Mouse (Mus musculus): ENCODE results near the gene Ppm1j.

Ppm1j gene

DNA sequence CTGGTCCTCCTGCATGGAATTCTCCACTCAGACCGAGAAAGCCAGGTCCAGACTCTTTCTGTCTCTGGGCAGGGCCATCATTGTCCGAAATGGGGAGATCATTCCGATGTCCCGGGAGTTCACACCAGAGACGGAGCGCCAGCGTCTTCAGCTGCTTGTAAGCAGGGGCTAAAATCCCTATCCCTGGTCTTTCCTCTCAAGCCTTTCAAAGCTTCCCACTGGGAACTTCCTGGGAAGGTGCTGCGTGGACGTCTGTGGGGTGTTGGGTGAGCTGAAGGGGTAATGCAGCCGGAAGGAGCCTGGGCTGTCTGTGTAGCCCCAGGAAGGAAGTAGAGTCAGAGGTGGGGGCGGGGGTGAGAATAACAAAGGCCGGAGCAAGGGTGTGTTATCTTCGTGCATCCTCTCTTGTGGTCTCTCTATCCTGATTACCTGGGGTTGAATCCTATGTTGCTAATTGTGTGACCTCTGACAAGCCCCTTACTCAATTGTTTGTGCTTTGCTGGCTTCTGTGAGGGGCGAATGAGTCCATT is 3.2 kb downstream of the Ppm1j start:
- no peak for DNase-seq (ENCODE audit: extremely low read depth, low read depth)

GRCm38 (mm10) chr3:104785284-104785683 is 4.4 kb downstream of the Ppm1j start:
- DNase-seq (ENCODE audit: extremely low read depth, low read depth): no peak

- no peak for DNase-seq (ENCODE audit: extremely low read depth, low read depth)
Observed at GRCm38 (mm10) chr3:104788075-104788474, 7.2 kb downstream of the Ppm1j start, which contains the start of gene Rhoc. Gene Rhoc (plus strand): TSS chr3:104788375.

DNA sequence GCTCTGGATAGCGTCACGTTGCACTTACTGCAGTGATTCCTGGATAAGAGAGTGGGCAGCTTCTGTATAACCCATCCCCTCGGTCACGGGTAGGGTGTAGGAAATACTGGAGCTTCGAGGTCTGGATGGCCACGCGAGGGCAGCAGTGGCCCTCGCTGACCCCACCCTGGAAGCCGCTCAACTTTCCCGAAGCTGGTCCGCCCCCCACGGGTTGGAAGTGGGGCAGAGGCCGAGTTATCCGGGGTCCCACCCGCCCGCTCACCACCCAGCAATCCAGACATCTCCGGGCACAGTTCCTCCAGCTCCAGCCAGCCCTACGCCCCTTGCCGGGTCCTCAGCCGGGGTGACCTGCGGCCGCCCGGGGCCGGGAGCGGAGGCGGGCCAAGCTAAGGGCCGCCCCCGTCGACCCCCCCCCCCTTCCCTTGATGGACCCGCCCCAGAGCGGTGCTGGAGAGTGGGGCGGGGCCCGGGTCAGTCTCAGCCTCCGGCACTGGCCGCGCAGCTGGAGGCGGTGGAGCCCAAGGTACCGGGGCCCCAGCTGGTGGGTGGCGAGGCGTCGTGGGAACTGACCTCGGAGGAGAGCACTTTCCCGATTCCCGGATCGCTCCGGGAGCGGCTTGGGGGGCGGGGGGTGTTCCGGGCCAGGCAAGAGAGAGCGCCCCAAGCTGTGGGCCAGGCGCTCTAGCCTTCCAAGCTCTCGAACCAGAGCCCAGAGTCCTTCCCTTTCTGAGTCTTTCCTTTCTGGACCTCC is 7.9 kb downstream of the Ppm1j start:
- DNase-seq (ENCODE audit: extremely low read depth, low read depth): no peak

- no peak for DNase-seq (ENCODE audit: extremely low read depth, low read depth)
Observed at GRCm38 (mm10) chr3:104789312-104789605, 8.4 kb downstream of the Ppm1j start.

- DNase-seq (ENCODE audit: extremely low read depth, low read depth): no peak
Observed at GRCm38 (mm10) chr3:104789822-104790221, 9.0 kb downstream of the Ppm1j start.

DNA sequence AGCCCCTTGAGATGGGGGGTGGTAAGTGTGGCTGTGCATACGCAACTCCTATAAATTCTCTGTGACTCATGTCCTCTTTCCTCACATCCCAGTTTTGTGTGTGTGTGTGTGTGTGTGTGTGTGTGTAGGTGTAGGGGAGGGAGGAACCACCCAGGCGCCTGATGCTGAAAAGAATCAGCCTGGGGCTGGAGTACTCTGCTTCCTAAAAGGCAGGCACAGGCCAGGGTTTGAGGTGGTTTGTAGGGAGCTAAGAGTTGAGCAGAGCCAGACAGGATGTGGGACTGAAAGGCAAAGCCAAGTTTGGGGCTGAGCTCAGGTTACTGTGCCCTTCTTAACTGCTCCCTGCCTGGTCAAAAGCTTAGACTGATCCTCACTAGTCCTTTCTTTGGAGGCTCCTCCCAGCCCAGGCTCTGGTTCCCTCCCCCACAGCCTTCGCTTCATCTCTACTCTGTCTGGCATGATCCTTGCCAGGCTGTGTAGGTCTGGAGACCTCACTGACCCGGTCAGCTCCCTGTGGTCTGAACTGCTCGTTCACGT is 9.6 kb downstream of the Ppm1j start:
- DNase-seq (ENCODE audit: extremely low read depth, low read depth): no peak

DNA sequence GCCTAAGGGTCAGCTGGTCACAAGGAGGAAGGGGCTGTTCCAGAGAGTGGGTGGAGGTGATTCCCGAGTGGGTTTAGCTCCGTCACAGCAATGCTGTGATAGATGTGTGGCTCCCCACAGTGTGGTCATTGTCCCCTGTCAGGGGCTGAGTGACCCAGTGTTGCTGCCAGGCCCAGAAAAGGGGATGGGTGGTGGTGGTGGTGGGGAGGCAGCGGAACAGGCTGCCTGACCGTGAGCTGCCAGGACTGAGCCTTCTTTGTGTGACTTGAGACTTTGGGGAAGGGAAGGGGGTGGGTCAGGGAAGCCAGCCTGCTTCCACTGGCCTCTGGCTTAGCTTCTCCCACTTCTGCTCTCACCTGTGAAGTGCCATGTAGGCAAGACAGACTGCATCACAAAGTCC is 10.2 kb downstream of the Ppm1j start:
- no peak for DNase-seq (ENCODE audit: extremely low read depth, low read depth)

DNA sequence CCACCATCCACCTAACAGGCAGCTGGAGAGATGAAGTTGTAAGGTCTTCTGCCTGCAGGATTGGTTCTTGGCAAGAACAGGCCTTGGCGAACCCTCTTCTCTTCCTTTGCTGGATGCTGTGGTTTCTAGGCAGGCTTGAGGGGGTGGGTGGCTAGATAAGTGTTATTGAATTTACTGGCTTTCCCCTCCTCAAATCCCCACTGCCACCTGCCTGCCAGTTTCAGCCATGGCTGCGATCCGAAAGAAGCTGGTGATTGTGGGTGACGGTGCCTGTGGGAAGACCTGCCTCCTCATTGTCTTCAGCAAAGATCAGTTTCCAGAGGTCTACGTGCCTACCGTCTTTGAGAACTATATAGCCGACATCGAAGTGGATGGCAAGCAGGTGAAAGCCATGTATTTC is 10.8 kb downstream of the Ppm1j start:
- DNase-seq (ENCODE audit: extremely low read depth, low read depth): no peak

- no peak for DNase-seq (ENCODE audit: extremely low read depth, low read depth)
Observed at GRCm38 (mm10) chr3:104792360-104793270, 11.8 kb downstream of the Ppm1j start.

DNA sequence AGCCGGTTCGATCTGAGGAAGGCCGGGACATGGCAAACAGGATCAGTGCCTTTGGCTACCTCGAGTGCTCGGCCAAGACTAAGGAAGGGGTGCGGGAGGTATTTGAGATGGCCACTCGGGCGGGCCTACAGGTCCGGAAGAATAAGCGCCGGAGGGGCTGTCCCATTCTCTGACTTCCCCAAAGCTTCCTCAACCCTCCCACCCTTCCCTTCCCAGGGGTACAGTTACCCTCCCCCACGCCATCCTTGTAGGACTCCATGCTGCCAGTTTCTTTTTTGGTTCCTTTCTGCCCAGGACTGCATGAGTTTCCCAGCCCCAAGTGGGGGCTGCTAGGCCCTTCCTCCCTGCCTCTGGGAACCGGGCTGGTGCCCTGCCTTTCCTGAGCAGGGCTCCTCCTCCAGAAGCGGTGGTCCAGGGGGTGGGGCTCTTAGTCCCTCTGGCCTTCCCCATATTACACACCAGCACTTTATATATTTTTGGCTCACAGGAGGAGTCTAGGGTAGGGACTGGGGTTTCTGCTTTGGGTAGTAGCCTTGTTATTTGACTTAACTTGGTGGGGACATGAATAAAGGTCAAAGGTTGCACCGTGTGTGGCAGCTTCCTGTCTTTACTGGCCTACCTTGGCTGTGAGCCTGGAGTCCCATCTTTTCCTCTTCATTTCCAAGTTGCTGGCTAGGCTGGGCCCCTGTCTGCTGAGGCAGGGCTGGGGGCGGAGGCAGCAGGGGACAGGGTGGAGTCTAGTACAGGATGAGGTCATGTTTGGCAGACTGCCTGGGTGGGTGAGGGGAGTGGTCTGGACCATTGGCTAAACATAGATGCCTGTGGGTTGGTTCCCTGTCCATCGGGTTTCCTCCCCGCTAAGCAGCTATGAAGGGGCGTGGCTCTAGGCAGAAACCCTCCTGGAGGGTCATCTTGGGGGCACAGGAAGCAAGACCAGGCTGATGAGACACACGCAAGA is 13.3 kb downstream of the Ppm1j start:
- no peak for DNase-seq (ENCODE audit: extremely low read depth, low read depth)

GRCm38 (mm10) chr3:104794953-104795470 is 14.2 kb downstream of the Ppm1j start:
- DNase-seq (ENCODE audit: extremely low read depth, low read depth): no peak

DNA sequence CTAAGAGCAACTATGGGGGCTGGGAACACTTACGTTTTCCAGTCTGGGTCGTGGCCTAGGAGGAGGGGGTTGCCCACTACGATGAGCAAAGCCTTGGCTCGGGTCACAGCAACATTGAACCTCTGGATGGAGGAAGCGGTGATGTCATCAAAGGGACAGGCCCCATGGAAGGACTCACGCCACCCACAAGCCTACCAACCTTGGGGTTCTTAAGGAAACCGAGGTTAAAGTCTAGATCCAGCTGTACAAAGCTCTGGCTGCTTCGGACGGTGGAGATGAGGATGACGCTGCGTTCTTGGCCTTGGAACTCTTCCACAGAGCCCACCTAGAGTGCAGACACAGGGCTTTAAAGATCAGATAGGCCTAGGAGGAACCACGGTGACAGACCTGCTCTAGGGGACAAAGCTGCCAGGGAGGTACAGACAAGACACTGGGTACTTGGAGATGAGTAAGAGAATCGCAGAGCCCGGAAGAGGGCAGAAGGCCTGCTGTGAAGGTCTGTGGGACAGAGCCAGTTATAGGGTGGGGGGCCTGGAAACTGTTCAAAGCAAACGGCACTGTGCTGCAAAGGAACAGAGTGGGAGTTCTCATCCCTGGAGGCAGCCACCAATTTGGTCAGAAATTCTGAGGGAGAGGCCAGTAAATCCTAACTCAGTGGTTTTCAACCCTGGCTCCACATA is 14.9 kb downstream of the Ppm1j start:
- DNase-seq (ENCODE audit: extremely low read depth, low read depth): no peak

DNA sequence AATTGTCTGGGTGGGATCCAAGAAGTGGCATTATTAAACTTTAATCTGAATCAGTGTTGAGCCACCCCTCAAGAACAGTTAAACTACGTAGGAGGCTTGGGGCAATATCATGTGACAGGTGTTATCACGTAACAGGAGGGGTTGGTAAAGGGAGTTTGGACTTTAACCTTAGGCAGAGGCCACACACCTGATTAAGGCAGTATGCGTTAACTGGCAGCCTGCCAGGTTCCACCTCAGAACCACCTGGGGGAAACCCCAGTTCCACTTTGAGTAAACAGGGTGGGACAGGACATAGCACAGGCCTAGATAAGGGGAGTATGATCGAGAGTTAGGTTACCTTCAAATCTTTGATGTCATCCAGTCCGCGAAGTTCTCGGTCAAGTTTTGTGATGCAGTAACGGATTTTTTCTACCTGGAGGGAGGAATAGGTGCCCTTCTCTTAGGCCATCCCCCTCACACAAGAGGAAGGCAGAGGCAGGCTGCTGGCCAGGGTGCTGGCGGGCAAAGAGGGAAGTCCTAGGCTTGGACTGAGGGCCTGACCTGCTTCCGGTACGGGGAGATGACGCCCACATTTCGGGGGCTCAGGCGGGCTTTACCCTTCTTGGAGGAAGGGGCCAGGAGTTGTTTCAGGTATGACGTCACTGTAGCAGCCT is 15.7 kb downstream of the Ppm1j start:
- DNase-seq (ENCODE audit: extremely low read depth, low read depth): no peak

DNA sequence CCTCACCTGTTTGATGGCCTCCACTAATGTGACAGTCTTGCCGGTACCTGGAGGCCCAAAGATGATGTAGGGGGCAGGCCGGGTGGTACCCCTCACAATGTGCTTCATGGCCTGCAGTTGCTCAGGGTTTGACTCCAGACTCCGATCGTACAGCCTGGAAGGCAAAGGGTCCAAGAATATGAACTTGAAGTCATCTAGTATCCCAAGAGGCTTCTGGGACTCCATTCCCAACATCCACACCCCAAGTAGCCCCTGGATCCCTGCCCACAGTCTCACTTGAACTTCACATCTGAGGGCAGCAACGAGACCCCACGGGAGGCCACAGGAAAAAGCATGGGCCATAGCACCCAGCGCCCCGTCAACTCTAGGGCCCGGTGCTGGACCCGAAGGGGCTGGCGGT is 19.8 kb downstream of the Ppm1j start:
- DNase-seq (ENCODE audit: extremely low read depth, low read depth): no peak

DNA sequence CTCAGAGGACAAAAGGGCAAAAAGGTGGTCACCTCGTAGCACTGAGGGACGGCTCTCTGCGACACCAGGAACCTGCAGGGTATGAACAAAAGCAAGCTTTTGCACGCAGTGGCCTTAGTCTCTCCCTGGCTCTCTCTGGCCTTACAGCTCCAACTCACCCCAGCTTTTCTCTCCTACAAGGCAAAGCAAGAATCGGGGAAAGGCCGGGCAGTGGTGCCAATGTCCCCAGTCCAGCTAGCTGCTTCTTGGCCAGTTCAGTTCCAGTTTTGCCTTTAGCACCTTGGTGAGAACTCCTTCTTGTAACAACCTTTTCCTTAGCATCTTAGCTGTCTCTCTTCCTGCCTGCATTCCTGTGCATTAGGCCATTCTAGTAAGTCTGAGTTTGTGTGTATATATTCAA is 20.6 kb downstream of the Ppm1j start:
- no peak for DNase-seq (ENCODE audit: extremely low read depth, low read depth)

DNA sequence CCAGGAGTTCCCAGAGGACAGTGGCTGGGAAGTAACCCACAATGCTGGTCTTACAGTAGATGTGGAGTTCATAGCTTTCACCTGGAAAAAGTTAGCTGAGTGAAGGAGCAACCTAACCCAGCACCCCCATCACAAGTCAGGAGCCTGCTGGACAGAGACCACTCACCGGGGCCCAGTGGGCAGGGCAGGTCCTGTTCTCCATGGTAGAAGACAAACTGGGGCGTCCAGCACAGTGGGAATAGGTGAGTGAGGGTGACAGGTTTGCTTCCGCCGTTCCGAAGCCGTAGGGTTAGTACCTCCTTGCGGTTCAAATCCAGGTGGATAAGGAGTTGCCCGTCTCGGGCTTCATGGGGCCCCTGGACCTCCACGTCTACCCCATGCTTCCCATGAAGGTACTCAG is 23.5 kb downstream of the Ppm1j start:
- no peak for DNase-seq (ENCODE audit: extremely low read depth, low read depth)

- DNase-seq (ENCODE audit: extremely low read depth, low read depth): no peak
Observed at GRCm38 (mm10) chr3:104805539-104805938, 24.7 kb downstream of the Ppm1j start.

GRCm38 (mm10) chr3:104811752-104812151 is 30.9 kb downstream of the Ppm1j start:
- no peak for DNase-seq (ENCODE audit: extremely low read depth, low read depth)

DNA sequence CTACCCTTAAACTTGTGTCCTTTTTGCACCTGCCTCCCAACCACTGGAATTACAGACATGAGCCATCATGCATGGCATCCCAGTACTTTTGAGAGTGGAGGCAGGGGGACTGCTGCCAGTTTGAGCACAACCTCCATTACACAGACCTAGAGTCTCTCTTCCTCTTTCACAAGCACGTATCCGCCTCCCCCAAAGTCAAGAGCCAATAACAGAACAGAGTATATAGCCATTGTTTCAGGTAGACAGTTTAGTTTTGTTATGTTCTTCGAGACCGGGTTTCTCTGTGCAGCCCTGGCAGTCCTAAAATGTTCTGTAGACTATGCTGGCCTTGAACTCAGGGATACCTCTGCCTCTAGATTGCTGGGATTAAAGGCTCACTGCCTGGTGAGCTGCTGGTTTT is 31.4 kb downstream of the Ppm1j start:
- DNase-seq (ENCODE audit: extremely low read depth, low read depth): no peak
